Mouse (Mus musculus) hindbrain, postnatal 0 days (tissue): ENCODE results near the gene Gart. TPM values are rescaled to one million over a fixed set of nuclear protein-coding genes. Genes with fewer than 3 reads are reported as not detected.
A peak's percentile ranks its signal among the peaks of the same experiment; 100 is the strongest.

Experiments
- ATAC-seq: fragments of 200-750 bp; cut with Nextera tagmentation; 2 replicates; pipeline ENCODE4 v1.8.0; 2017; ENCODE audit warnings: mild to moderate bottlenecking, moderate TSS enrichment, moderate library complexity
- DNase-seq: peaks from one replicate; pipeline ENCODE4 v3.0.0-alpha.2; 2015; ENCODE audit warnings: low spot score
- H3K27ac ChIP-seq: fragments of 300-500 bp; sonication (generic); 2 replicates; pipeline ENCODE4 v1.5.1; 2014; ENCODE audit warnings: mild to moderate bottlenecking
- H3K27me3 ChIP-seq: fragments of 300-500 bp; sonication (generic); 2 replicates; pipeline ENCODE4 v1.6.1; 2014; ENCODE audit warnings: low read length, mixed read lengths; ENCODE audit not compliant: insufficient read depth
- H3K36me3 ChIP-seq: fragments of 300-500 bp; sonication (generic); 2 replicates; pipeline ENCODE4 v1.6.1; 2014; ENCODE audit warnings: low read length, mixed read lengths; ENCODE audit not compliant: insufficient read depth
- H3K4me1 ChIP-seq: fragments of 300-500 bp; sonication (generic); 2 replicates; pipeline ENCODE4 v1.6.1; 2014; ENCODE audit warnings: antibody characterized with exemption, low read length, mixed read lengths; ENCODE audit not compliant: insufficient read depth
- H3K4me2 ChIP-seq: fragments of 300-500 bp; sonication (generic); 2 replicates; pipeline ENCODE4 v1.6.1; 2014; ENCODE audit warnings: low read depth, mild to moderate bottlenecking, low read length, moderate library complexity, mixed read lengths
- H3K4me3 ChIP-seq: fragments of 300-500 bp; sonication (generic); 2 replicates; pipeline ENCODE4 v1.5.1; 2014; ENCODE audit warnings: low read length
- H3K9ac ChIP-seq: fragments of 300-500 bp; sonication (generic); replicated peaks from 2 replicates; pipeline ENCODE4 v1.6.1; 2014; ENCODE audit warnings: mild to moderate bottlenecking, low read length, moderate library complexity, mixed read lengths
- H3K9me3 ChIP-seq: fragments of 300-500 bp; sonication (generic); 2 replicates; pipeline ENCODE4 v1.6.1; 2016; ENCODE audit warnings: low read length, mixed read lengths
- CTCF ChIP-seq: IDR thresholded peaks from 2 replicates; pipeline ENCODE4 v1.5.1; 2016; ENCODE audit warnings: antibody characterized with exemption, control low read depth, low read depth
- WGBS: fragments of 180-500 bp; shearing (Covaris S2); extraction: QIAGEN DNeasy Blood & Tissue Kit; methylation state at CpG from one replicate; pipeline ENCODE4 v1.1.7; 2014; 5-methylcytosine and 5-hydroxymethylcytosine counted together
- polyA plus RNA-seq: library from polyadenylated mRNA; unstranded; fragments of >200 nt; fragmentation: Nextera tagmentation; extraction: Ambion mirVana; gene quantifications from 2 replicates; pipeline ENCODE4 v1.2.1, GENCODE M21; 2015
- total RNA-seq: library from RNA; depleted of rRNA; stranded (reverse); fragments of >200 nt; gene quantifications from 2 replicates; pipeline ENCODE4 v1.2.3, GENCODE M21; 2014

Gart gene
- total and polyA plus RNA-seq, 2 experiments from 2014 or later = 40.9 to 46.2 TPM

DNA sequence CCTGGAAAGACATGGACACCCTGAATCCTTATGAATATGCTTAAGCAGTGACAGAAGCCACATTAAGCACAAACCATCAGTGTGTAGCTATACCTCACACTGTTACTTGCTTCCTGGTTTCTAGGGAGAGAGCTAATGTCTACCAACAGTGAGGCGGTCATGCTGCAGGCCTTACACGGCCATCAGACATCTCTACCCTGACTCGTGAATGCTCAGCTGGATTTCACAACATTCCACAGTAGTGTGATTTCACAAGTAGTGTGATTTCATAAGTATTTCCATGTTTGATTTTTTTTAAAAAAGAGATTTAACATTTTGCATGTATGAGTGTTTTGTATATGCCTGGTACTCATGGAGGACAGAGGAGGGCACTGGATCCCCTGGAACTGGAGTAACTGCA, 18.1 kb downstream of the Gart start:
- Histone ChIP-seq H3K9me3 (no peaks in the 10 kb centered on the region), H3K4me1 (no peaks in the 10 kb centered on the region), H3K9ac (no peak overlapping the region), H3K36me3 (peaks cover 56% of the 10 kb centered on the region), H3K27ac (no peak overlapping the region), H3K4me2 (no peak overlapping the region), H3K27me3 (no peaks in the 10 kb centered on the region), H3K4me3 (no peak overlapping the region)
- DNase-seq (no peak), ATAC-seq (no peak)
- 98% methylated on average over 3 of the region's 3 CpGs for WGBS
- no peak for TF ChIP-seq CTCF

DNA sequence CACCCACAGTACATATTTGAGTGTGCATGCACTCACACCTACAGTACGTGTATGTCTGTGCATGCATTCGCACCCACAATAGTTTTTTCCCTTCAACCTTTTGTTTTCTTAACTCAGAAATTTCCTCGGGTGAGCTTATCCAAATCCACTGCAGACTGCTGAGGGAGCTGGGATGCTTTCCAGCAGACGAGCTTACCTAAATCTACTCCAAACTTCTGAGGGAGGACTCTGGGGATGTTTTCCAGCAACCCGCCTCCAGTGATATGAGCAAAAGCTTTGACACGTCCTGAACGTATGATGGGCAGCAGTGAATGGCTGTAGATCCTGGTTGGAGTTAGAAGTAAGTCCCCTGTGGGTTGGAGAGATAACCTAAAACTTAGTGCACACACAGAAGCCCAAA, 18.9 kb downstream of the Gart start:
- Histone ChIP-seq H3K4me3 (no peak overlapping the region), H3K27me3 (no peaks in the 10 kb centered on the region), H3K4me1 (no peaks in the 10 kb centered on the region), H3K9ac (no peak overlapping the region), H3K9me3 (no peaks in the 10 kb centered on the region), H3K4me2 (no peak overlapping the region), H3K27ac (no peak overlapping the region), H3K36me3 (peaks cover 57% of the 10 kb centered on the region)
- DNase-seq (no peak), ATAC-seq (no peak)
- 89% methylated on average over 7 of the region's 7 CpGs for WGBS
- no peak for TF ChIP-seq CTCF

DNA sequence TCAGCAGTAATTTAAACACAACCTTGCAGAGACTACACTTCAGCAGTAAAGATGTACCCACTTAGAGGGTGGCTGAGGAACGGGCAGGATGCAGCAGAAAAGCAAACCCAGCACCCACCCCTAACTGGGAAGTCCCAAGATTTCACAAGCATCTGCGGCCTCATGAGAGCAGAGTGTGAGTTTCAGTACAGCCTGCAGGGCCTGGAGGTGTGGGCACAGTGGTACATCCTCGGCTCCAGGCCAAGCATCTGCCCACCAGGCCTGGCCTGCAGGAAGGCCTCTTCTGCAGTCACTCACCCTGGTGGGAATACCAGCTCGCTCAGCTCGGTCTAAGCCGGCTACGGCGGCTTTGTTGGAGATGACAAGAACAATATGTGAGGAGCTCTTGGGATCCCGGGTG, 23.7 kb downstream of the Gart start:
- H3K4me1 ChIP-seq = no peaks in the 10 kb centered on the region
- no peak overlapping the region for H3K9ac ChIP-seq
- ATAC-seq (no peak), DNase-seq (no peak)
- no peak overlapping the region for H3K4me3 ChIP-seq
- peaks cover 53% of the 10 kb centered on the region; the same call in 1 of the 2 replicates for H3K36me3 ChIP-seq
- no peak for TF ChIP-seq CTCF
- no peaks in the 10 kb centered on the region for H3K27me3 ChIP-seq
- H3K9me3 ChIP-seq = no peaks in the 10 kb centered on the region
- WGBS = 92% methylated on average over 9 of the region's 9 CpGs
- H3K27ac ChIP-seq = no peak overlapping the region
- no peak overlapping the region for H3K4me2 ChIP-seq

DNA sequence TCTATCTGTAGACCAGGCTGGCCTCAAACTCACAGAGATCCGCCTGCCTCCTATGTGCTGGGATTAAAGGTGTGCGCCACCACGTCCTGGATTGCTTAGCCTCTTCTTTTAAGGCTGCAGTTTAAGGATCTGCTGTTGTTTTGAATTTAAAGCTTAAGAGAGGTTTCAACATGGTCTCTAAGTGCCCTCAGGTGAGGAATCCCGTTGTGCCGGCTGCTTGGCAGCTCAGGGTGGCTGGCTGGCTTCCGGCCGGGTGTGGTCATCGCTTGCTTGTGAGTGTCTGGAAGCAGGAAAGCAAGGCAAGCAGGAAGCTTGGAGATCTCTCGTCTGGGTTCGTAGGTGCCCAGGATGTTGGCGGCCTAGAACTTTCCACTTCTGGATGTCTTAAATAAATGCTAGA, 25.8 kb downstream of the Gart start:
- WGBS = 93% methylated on average over 11 of the region's 11 CpGs
- TF ChIP-seq CTCF = no peak
- ATAC-seq (no peak), DNase-seq (no peak)
- Histone ChIP-seq H3K27ac (no peak overlapping the region), H3K27me3 (no peaks in the 10 kb centered on the region), H3K9ac (no peak overlapping the region), H3K4me1 (no peaks in the 10 kb centered on the region), H3K4me3 (no peak overlapping the region), H3K9me3 (no peaks in the 10 kb centered on the region), H3K36me3 (peaks cover 43% of the 10 kb centered on the region; the same call in 1 of the 2 replicates), H3K4me2 (no peak overlapping the region)

DNA sequence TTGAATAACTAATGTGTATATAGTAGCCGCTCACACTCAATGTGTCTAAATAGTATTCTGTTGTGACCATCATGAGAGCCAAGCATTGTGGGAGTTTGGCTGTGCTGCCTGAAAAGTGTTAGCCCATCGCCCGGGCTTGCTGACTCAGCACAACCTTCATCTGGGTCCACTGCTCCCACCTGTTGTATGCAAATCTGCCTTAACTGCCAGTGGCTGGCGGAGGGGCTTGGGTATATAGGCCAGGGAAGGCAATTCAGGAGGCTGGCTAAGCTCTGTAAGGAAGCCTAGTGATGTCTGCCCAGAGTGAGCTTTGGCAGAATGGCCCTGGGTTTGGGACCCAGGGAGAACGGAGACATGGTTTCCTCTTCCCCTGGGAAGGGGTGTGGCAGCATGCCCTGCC, 26.6 kb downstream of the Gart start:
- 93% methylated on average over 5 of the region's 5 CpGs for WGBS
- no peaks in the 10 kb centered on the region for H3K4me1 ChIP-seq
- no peak overlapping the region for H3K27ac ChIP-seq
- H3K9me3 ChIP-seq = no peaks in the 10 kb centered on the region
- H3K27me3 ChIP-seq = no peaks in the 10 kb centered on the region
- peaks cover 41% of the 10 kb centered on the region; the same call in 1 of the 2 replicates for H3K36me3 ChIP-seq
- H3K9ac ChIP-seq = no peak overlapping the region
- TF ChIP-seq CTCF = no peak
- H3K4me2 ChIP-seq = no peak overlapping the region
- DNase-seq (no peak), ATAC-seq (no peak)
- H3K4me3 ChIP-seq = no peak overlapping the region

DNA sequence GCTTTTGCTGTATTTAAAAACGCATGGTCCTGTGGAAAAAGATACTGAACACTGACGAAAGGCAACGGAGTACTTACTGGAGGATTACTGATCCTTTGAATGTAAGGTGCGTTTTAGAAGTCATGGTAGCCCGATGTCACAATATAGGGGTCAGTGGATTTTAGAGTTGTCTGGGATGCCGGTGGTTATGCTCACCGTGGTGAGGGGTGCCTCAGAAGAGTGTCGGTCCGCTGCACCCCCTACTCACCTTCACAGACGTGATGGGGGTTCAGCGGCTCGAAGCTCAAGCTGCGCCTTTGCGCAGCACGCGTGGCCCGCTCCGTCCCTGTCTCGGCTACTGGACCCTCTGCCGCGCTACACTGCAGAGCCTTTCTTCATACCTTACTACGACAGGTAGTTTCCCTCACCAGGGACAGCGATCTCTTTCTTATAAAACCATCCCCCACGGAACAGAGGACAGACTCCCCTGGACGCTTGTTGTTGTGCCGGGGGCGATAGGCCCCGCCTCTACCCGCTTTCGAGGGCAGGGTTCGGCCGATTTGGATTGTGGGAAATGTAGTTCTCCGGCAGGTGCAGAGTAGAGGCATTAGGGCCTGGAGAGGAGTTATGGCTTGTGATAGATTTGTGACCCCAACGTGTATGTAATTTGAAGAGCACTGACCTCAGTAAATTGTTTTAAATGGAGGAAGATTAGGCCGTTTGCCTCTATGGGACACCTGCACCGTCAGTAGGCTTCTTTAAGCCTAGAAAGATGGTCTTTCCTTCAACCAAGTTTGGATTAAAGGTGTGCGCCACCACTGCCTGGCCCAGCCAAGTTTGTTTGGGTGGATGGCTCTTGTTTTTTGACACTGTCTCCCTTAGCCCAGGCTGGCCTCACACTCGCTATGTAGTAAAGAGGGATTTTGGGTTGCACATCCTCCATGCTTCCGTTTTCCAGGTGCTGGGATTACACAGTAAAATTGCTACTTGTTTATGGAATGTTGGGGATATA, 27.9 kb downstream of the Gart start, which contains the start of gene Dnajc28:
Gene Dnajc28 (minus strand): TSS at position 516 of the 991 bp plus-strand sequence.
- Histone ChIP-seq H3K4me3 (peak within 1 kb of the TSS; percentile 63), H3K27me3 (no peaks in the 10 kb centered on the region), H3K36me3 (peaks cover 34% of the 10 kb centered on the region; the same call in 1 of the 2 replicates), H3K9ac (peak within 1 kb of the TSS; percentile 58), H3K9me3 (no peaks in the 10 kb centered on the region), H3K27ac (no peak within 1 kb of the TSS), H3K4me1 (no peaks in the 10 kb centered on the region), H3K4me2 (peak within 1 kb of the TSS; percentile 76)
- TF ChIP-seq CTCF = no peak
- ATAC-seq (peak; percentile 92), DNase-seq (peak; percentile 88)
- WGBS = 10% methylated on average over 39 of the region's 39 CpGs

DNA sequence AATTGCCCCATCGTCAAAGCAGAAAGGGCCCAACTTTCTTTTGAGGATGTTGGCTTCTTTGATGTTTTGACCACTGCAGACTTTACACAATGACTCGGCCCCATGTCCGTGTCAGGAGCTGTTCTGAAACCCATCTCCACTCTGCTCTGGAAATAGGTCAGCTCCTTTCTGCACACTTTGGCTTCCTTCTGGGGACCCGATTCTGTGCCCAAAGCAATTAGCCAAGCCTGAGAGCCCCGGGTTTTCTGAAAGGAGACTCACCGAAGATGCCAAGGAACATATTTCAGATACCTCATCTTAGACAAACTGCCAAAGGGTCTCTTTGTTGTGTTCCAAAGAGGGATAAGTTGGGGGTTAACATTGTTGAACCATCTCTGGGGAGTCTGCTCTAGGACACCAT, 32.2 kb downstream of the Gart start:
- H3K4me2 ChIP-seq = no peak overlapping the region
- no peaks in the 10 kb centered on the region for H3K9me3 ChIP-seq
- H3K36me3 ChIP-seq = no peaks in the 10 kb centered on the region
- H3K27me3 ChIP-seq = no peaks in the 10 kb centered on the region
- H3K4me3 ChIP-seq = no peak overlapping the region
- H3K27ac ChIP-seq = no peak overlapping the region
- H3K4me1 ChIP-seq = no peaks in the 10 kb centered on the region
- ATAC-seq = no peak
- no peak for TF ChIP-seq CTCF
- DNase-seq = no peak
- no peak overlapping the region for H3K9ac ChIP-seq
- 66% methylated on average over 6 of the region's 6 CpGs for WGBS
